Mouse (Mus musculus): Measurements from ENCODE around the gene Apba1. TPM values are rescaled to one million over a fixed set of nuclear protein-coding genes. Genes with fewer than 3 reads are reported as not detected.

The Apba1 gene
- polyA plus RNA-seq, 1 experiment from 2014 or later, result 0.30 TPM

- H3K4me3 ChIP-seq (ENCODE audit: low read length), result no peak overlapping the region
- no peak overlapping the region for H3K27ac ChIP-seq (ENCODE audit: low read length)
- 0 out of 2 replicates have a peak, but pooled peaks cover 5% of the 10 kb centered on the region for H3K4me1 ChIP-seq (ENCODE audit: control insufficient read depth, insufficient read depth, low read length)
- 62% methylated on average over 8 of the region's 8 CpGs for WGBS
- ATAC-seq (replicated peaks; ENCODE audit: extremely low read depth, insufficient read depth, low FRiP score), result no peak
- H3K36me3 ChIP-seq (ENCODE audit: control insufficient read depth, insufficient read depth), result no peaks in the 10 kb centered on the region
- peaks cover 15% of the 10 kb centered on the region for H3K27me3 ChIP-seq (ENCODE audit: control insufficient read depth, insufficient read depth, low read length)
- H3K9ac ChIP-seq (ENCODE audit: low read length), result no peak overlapping the region
- H3K4me2 ChIP-seq (ENCODE audit: low read depth, low read length), result no peak overlapping the region
- no peaks in the 10 kb centered on the region for H3K9me3 ChIP-seq (replicated peaks; ENCODE audit: control insufficient read depth, low read length)
These were observed 138.2 kb downstream of the Apba1 start for GRCm38 (mm10) chr19:23896915-23897314.

GRCm38 (mm10) chr19:23898501-23898900 is 139.8 kb downstream of the Apba1 start:
- peaks cover 4% of the 10 kb centered on the region for H3K27me3 ChIP-seq (ENCODE audit: control insufficient read depth, insufficient read depth, low read length)
- no peak overlapping the region for H3K4me3 ChIP-seq (ENCODE audit: low read length)
- no peaks in the 10 kb centered on the region for H3K36me3 ChIP-seq (ENCODE audit: control insufficient read depth, insufficient read depth)
- no peak for ATAC-seq (replicated peaks; ENCODE audit: extremely low read depth, insufficient read depth, low FRiP score)
- H3K27ac ChIP-seq (ENCODE audit: low read length), result no peak overlapping the region
- 62% methylated on average over 11 of the region's 11 CpGs for WGBS
- H3K4me2 ChIP-seq (ENCODE audit: low read depth, low read length), result no peak overlapping the region
- H3K4me1 ChIP-seq (ENCODE audit: control insufficient read depth, insufficient read depth, low read length), result 0 out of 2 replicates have a peak, but pooled peaks cover 2% of the 10 kb centered on the region
- no peak overlapping the region for H3K9ac ChIP-seq (ENCODE audit: low read length)
- H3K9me3 ChIP-seq (replicated peaks; ENCODE audit: control insufficient read depth, low read length), result no peaks in the 10 kb centered on the region

- no peak overlapping the region for H3K27ac ChIP-seq (ENCODE audit: low read length)
- no peaks in the 10 kb centered on the region for H3K27me3 ChIP-seq (ENCODE audit: control insufficient read depth, insufficient read depth, low read length)
- H3K9ac ChIP-seq (ENCODE audit: low read length), result no peak overlapping the region
- H3K9me3 ChIP-seq (replicated peaks; ENCODE audit: control insufficient read depth, low read length), result no peaks in the 10 kb centered on the region
- H3K4me1 ChIP-seq (ENCODE audit: control insufficient read depth, insufficient read depth, low read length), result 0 out of 2 replicates have a peak, but pooled peaks cover 2% of the 10 kb centered on the region
- no peak; the same call in 1 of the 2 replicates for ATAC-seq (replicated peaks; ENCODE audit: extremely low read depth, insufficient read depth, low FRiP score)
- WGBS, result 76% methylated on average over 3 of the region's 3 CpGs
- no peak overlapping the region for H3K4me2 ChIP-seq (ENCODE audit: low read depth, low read length)
- no peaks in the 10 kb centered on the region for H3K36me3 ChIP-seq (ENCODE audit: control insufficient read depth, insufficient read depth)
- no peak overlapping the region for H3K4me3 ChIP-seq (ENCODE audit: low read length)
These were observed 142.5 kb downstream of the Apba1 start for GRCm38 (mm10) chr19:23901177-23901576.

- H3K9ac ChIP-seq (ENCODE audit: low read length), result no peak overlapping the region
- ATAC-seq (replicated peaks; ENCODE audit: extremely low read depth, insufficient read depth, low FRiP score), result no peak
- H3K4me2 ChIP-seq (ENCODE audit: low read depth, low read length), result no peak overlapping the region
- no peak overlapping the region for H3K4me3 ChIP-seq (ENCODE audit: low read length)
- H3K27me3 ChIP-seq (ENCODE audit: control insufficient read depth, insufficient read depth, low read length), result no peaks in the 10 kb centered on the region
- no peaks in the 10 kb centered on the region for H3K36me3 ChIP-seq (ENCODE audit: control insufficient read depth, insufficient read depth)
- H3K4me1 ChIP-seq (ENCODE audit: control insufficient read depth, insufficient read depth, low read length), result 0 out of 2 replicates have a peak, but pooled peaks cover 2% of the 10 kb centered on the region
- no peaks in the 10 kb centered on the region for H3K9me3 ChIP-seq (replicated peaks; ENCODE audit: control insufficient read depth, low read length)
- WGBS, result 96% methylated on average over 4 of the region's 4 CpGs
- no peak overlapping the region for H3K27ac ChIP-seq (ENCODE audit: low read length)
These were observed 143.1 kb downstream of the Apba1 start for GRCm38 (mm10) chr19:23901768-23902167.

DNA sequence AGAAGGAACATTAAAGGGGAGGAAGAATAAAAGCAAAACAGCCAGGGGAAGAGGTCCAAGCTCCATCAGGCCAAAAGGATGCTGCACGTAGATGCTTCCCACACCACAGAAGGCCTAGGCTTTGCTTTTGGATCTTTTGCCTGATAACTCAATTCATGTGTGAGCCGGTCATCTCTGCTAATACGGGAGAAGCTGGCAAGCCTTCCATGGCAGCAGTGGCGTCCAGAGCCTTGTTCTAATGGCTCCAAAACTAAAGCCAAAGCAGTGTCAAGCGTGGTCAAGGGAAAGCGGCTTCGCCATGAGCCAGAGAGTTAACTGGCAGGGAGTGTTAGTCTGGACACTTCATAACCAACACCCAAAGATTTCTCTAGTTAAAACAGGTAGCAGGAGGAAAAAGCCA is 144.4 kb downstream of the Apba1 start:
- no peaks in the 10 kb centered on the region for H3K36me3 ChIP-seq (ENCODE audit: control insufficient read depth, insufficient read depth)
- H3K9ac ChIP-seq (ENCODE audit: low read length), result no peak overlapping the region
- WGBS, result 91% methylated on average over 7 of the region's 7 CpGs
- H3K27me3 ChIP-seq (ENCODE audit: control insufficient read depth, insufficient read depth, low read length), result no peaks in the 10 kb centered on the region
- H3K4me3 ChIP-seq (ENCODE audit: low read length), result no peak overlapping the region
- no peak for ATAC-seq (replicated peaks; ENCODE audit: extremely low read depth, insufficient read depth, low FRiP score)
- H3K4me1 ChIP-seq (ENCODE audit: control insufficient read depth, insufficient read depth, low read length), result 0 out of 2 replicates have a peak, but pooled peaks cover 2% of the 10 kb centered on the region
- H3K9me3 ChIP-seq (replicated peaks; ENCODE audit: control insufficient read depth, low read length), result no peaks in the 10 kb centered on the region
- H3K27ac ChIP-seq (ENCODE audit: low read length), result no peak overlapping the region
- no peak overlapping the region for H3K4me2 ChIP-seq (ENCODE audit: low read depth, low read length)

DNA sequence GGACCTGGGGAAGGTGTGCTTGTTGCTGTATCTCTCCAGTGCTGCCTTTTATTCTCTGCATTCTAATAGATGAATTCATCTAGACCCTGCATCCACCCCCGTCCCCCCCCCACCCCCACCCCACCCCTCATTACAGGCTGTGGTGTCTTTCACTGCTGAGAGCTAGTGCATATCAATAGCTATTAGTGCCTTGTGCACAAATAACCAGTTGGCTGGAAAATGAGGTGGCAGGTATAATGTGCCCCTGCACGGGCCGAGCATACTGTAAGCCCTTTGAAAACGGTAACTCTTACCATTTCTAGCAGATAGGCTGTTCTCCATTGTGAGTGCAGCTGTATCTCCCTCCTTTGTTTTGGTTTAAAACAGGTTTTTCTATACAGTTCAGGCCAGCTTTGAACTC is 146.2 kb downstream of the Apba1 start:
- H3K27me3 ChIP-seq (ENCODE audit: control insufficient read depth, insufficient read depth, low read length), result no peaks in the 10 kb centered on the region
- no peaks in the 10 kb centered on the region for H3K9me3 ChIP-seq (replicated peaks; ENCODE audit: control insufficient read depth, low read length)
- no peak for ATAC-seq (replicated peaks; ENCODE audit: extremely low read depth, insufficient read depth, low FRiP score)
- H3K4me3 ChIP-seq (ENCODE audit: low read length), result no peak overlapping the region
- no peak overlapping the region for H3K9ac ChIP-seq (ENCODE audit: low read length)
- H3K36me3 ChIP-seq (ENCODE audit: control insufficient read depth, insufficient read depth), result no peaks in the 10 kb centered on the region
- H3K27ac ChIP-seq (ENCODE audit: low read length), result no peak overlapping the region
- H3K4me2 ChIP-seq (ENCODE audit: low read depth, low read length), result no peak overlapping the region
- WGBS, result 78% methylated on average over 4 of the region's 4 CpGs
- H3K4me1 ChIP-seq (ENCODE audit: control insufficient read depth, insufficient read depth, low read length), result no peaks in the 10 kb centered on the region

GRCm38 (mm10) chr19:23905772-23906171 is 147.1 kb downstream of the Apba1 start:
- H3K4me3 ChIP-seq (ENCODE audit: low read length), result no peak overlapping the region
- no peaks in the 10 kb centered on the region for H3K27me3 ChIP-seq (ENCODE audit: control insufficient read depth, insufficient read depth, low read length)
- H3K36me3 ChIP-seq (ENCODE audit: control insufficient read depth, insufficient read depth), result no peaks in the 10 kb centered on the region
- no peak overlapping the region for H3K4me2 ChIP-seq (ENCODE audit: low read depth, low read length)
- H3K27ac ChIP-seq (ENCODE audit: low read length), result no peak overlapping the region
- 83% methylated on average over 5 of the region's 5 CpGs for WGBS
- no peaks in the 10 kb centered on the region for H3K4me1 ChIP-seq (ENCODE audit: control insufficient read depth, insufficient read depth, low read length)
- ATAC-seq (replicated peaks; ENCODE audit: extremely low read depth, insufficient read depth, low FRiP score), result no peak
- H3K9me3 ChIP-seq (replicated peaks; ENCODE audit: control insufficient read depth, low read length), result no peaks in the 10 kb centered on the region
- H3K9ac ChIP-seq (ENCODE audit: low read length), result no peak overlapping the region

DNA sequence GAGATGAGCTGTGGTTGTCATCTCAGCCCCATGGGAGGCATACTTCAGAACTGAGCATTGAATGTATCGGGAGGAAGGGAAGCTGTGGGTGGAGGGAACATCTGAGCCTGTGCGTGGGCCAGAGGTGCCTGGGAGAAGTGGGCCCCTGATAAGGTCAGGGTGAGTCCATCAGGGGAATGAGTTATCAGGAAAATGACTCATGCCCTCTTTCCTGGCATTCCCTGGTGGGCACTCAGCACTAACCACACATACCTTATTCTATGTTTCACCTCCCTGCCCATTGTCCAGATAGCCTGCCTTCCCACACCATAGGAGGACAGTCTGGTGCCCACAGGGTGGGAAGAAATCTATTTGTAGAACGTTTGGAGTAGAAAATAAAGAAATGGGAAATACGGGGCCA is 151.7 kb downstream of the Apba1 start:
- H3K4me3 ChIP-seq (ENCODE audit: low read length), result no peak overlapping the region
- ATAC-seq (replicated peaks; ENCODE audit: extremely low read depth, insufficient read depth, low FRiP score), result no peak
- no peak overlapping the region for H3K9ac ChIP-seq (ENCODE audit: low read length)

DNA sequence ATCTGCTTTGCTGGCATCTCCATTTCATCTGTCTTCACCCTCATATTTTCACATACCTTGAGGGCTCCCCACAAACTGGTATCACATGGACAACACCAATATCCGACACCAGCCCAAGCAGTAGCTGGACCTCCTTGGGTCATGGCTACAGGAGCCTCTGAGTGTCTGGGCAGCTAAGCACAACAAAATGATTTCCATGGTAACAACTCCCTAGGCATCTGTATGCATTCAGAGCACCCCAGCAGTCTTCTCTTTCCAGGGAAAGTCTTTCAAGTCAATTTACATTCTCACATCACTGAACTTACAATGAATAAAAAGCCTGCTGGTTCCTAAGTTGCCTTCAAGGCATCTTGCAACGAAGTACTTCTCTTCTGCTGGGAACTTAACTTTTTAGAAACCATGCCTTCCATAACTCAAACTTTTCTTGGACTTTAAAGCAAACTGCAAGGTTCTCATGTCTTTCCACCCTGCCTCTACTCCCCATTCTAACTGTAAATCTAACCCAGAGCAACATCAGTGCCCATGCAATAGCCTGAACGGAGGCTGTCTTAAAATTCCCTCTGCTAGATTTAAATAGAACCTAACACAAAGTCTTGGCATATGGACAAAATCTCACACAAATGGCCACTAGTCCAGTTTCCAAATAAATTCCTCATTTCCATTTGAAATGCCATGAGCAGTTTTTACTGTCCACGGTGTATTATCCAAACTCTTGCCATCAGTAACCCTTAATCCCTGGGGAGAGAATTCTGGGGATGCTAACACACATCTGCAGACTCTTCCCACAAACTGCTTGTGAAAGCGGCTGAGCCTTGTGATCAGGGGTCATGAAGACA is 160.9 kb downstream of the Apba1 start:
- Histone ChIP-seq H3K4me1 (ENCODE audit: control insufficient read depth, insufficient read depth, low read length) (no peaks in the 10 kb centered on the region), H3K9me3 (replicated peaks; ENCODE audit: control insufficient read depth, low read length) (no peaks in the 10 kb centered on the region), H3K36me3 (ENCODE audit: control insufficient read depth, insufficient read depth) (no peaks in the 10 kb centered on the region), H3K4me2 (ENCODE audit: low read depth, low read length) (no peak overlapping the region), H3K27me3 (ENCODE audit: control insufficient read depth, insufficient read depth, low read length) (no peaks in the 10 kb centered on the region), H3K27ac (ENCODE audit: low read length) (no peak overlapping the region), H3K4me3 (ENCODE audit: low read length) (no peak overlapping the region), H3K9ac (ENCODE audit: low read length) (no peak overlapping the region)
- WGBS, result 78% methylated on average over 5 of the region's 5 CpGs
- no peak for ATAC-seq (replicated peaks; ENCODE audit: extremely low read depth, insufficient read depth, low FRiP score)

More for the DNA sequence above, 151.7 kb downstream of the Apba1 start:
- Histone ChIP-seq H3K4me2 (ENCODE audit: low read depth, low read length) (no peak overlapping the region), H3K27me3 (ENCODE audit: control insufficient read depth, insufficient read depth, low read length) (no peaks in the 10 kb centered on the region), H3K9me3 (replicated peaks; ENCODE audit: control insufficient read depth, low read length) (no peaks in the 10 kb centered on the region), H3K36me3 (ENCODE audit: control insufficient read depth, insufficient read depth) (no peaks in the 10 kb centered on the region), H3K27ac (ENCODE audit: low read length) (no peak overlapping the region), H3K4me1 (ENCODE audit: control insufficient read depth, insufficient read depth, low read length) (no peaks in the 10 kb centered on the region)
- WGBS, result 32% methylated on average over 4 of the region's 4 CpGs

All from heart, embryonic 16.5 days (tissue).